Mouse (Mus musculus) liver, embryonic 16.5 days (tissue): Measurements from ENCODE around the gene Adar. TPM values are rescaled to one million over a fixed set of nuclear protein-coding genes. Genes with fewer than 3 reads are reported as not detected.
"Not testable (repeated sequence)": the region's sequence is repeated elsewhere in the genome, so short reads cannot be mapped to it uniquely, and the experiment has no call there.

ENCODE experiments used
- ATAC-seq: fragments of 200-750 bp; cut with Nextera tagmentation; 2 replicates; pipeline ENCODE4 v1.8.0; 2017; ENCODE audit warnings: low read depth, mild to moderate bottlenecking, moderate number of reproducible peaks, moderate library complexity
- H3K27ac ChIP-seq: fragments of 300-500 bp; sonication (generic); 2 replicates; pipeline ENCODE4 v1.5.1; 2014; ENCODE audit warnings: mild to moderate bottlenecking, low read length
- H3K27me3 ChIP-seq: fragments of 300-500 bp; sonication (generic); 2 replicates; pipeline ENCODE4 v1.6.1; 2014; ENCODE audit warnings: low read depth, low read length, mixed read lengths; ENCODE audit not compliant: control insufficient read depth, insufficient read depth
- H3K36me3 ChIP-seq: fragments of 300-500 bp; sonication (generic); 2 replicates; pipeline ENCODE4 v1.6.1; 2014; ENCODE audit warnings: mild to moderate bottlenecking; ENCODE audit not compliant: control insufficient read depth, insufficient read depth
- H3K4me1 ChIP-seq: fragments of 300-500 bp; sonication (generic); 2 replicates; pipeline ENCODE4 v1.6.1; 2014; ENCODE audit warnings: low read depth, low read length, mixed read lengths; ENCODE audit not compliant: control insufficient read depth
- H3K4me2 ChIP-seq: fragments of 300-500 bp; sonication (generic); 2 replicates; pipeline ENCODE4 v1.6.1; 2014; ENCODE audit warnings: low read depth, low read length, mixed read lengths
- H3K4me3 ChIP-seq: fragments of 300-500 bp; sonication (generic); 2 replicates; pipeline ENCODE4 v1.5.1; 2014; ENCODE audit warnings: low read depth, mild to moderate bottlenecking, low read length
- H3K9ac ChIP-seq: fragments of 300-500 bp; sonication (generic); 2 replicates; pipeline ENCODE4 v1.6.1; 2014; ENCODE audit warnings: low read depth, low read length
- H3K9me3 ChIP-seq: fragments of 300-500 bp; sonication (generic); replicated peaks from 2 replicates; pipeline ENCODE4 v1.6.1; 2016; ENCODE audit warnings: low read length; ENCODE audit not compliant: control insufficient read depth
- WGBS: fragments of 180-500 bp; shearing (Covaris S2); extraction: QIAGEN DNeasy Blood & Tissue Kit; methylation state at CpG from one replicate; pipeline ENCODE4 v1.1.7; 2014; ENCODE audit not compliant: insufficient replicate concordance; 5-methylcytosine and 5-hydroxymethylcytosine counted together
- polyA plus RNA-seq: library from polyadenylated mRNA; unstranded; fragments of >200 nt; fragmentation: Nextera tagmentation; extraction: Ambion mirVana; gene quantifications from 2 replicates; pipeline ENCODE4 v1.2.1, GENCODE M21; 2015

Adar gene
- polyA plus RNA-seq, 1 experiment from 2014 or later, result 6.9 TPM

GRCm38 (mm10) chr3:89799476-89799875 lies 84.7 kb downstream of the Adar start:
- H3K27ac ChIP-seq, result no peak overlapping the region
- no peak overlapping the region for H3K4me3 ChIP-seq
- H3K9ac ChIP-seq, result no peak overlapping the region
- H3K4me2 ChIP-seq, result no peak overlapping the region
- H3K36me3 ChIP-seq, result no peaks in the 10 kb centered on the region
- ATAC-seq, result no peak
- no peaks in the 10 kb centered on the region for H3K27me3 ChIP-seq
- no peaks in the 10 kb centered on the region; the same call in 1 of the 2 replicates for H3K4me1 ChIP-seq
- no peaks in the 10 kb centered on the region for H3K9me3 ChIP-seq
- WGBS, result 25% methylated on average over 13 of the region's 13 CpGs

- H3K36me3 ChIP-seq, ATAC-seq, H3K27me3 ChIP-seq, H3K4me1 ChIP-seq, H3K27ac ChIP-seq, H3K9ac ChIP-seq, H3K4me2 ChIP-seq, H3K9me3 ChIP-seq, H3K4me3 ChIP-seq: not testable (repeated sequence)
- WGBS, result 57% methylated on average over 3 of the region's 3 CpGs
These were observed 85.3 kb downstream of the Adar start for GRCm38 (mm10) chr3:89800078-89800477.

- Histone ChIP-seq H3K27ac (no peak overlapping the region), H3K36me3 (no peaks in the 10 kb centered on the region), H3K4me2 (no peak overlapping the region), H3K9me3 (no peaks in the 10 kb centered on the region), H3K4me3 (no peak overlapping the region), H3K4me1 (no peaks in the 10 kb centered on the region; the same call in 1 of the 2 replicates), H3K27me3 (no peaks in the 10 kb centered on the region), H3K9ac (no peak overlapping the region)
- 58% methylated on average over 5 of the region's 5 CpGs for WGBS
- no peak for ATAC-seq
These were observed 86.1 kb downstream of the Adar start for GRCm38 (mm10) chr3:89800774-89801506.

- 1% methylated on average over 3 of the region's 3 CpGs for WGBS
- H3K27ac ChIP-seq, result peak overlapping the region; percentile 14; the same call in 1 of the 2 replicates
These were observed 86.7 kb downstream of the Adar start for GRCm38 (mm10) chr3:89801507-89801847.

GRCm38 (mm10) chr3:89802876-89803275 lies 88.1 kb downstream of the Adar start:
- WGBS, result 69% methylated on average over 15 of the region's 15 CpGs
- no peak overlapping the region for H3K9ac ChIP-seq
- no peaks in the 10 kb centered on the region for H3K27me3 ChIP-seq
- peaks cover 10% of the 10 kb centered on the region for H3K4me1 ChIP-seq
- no peak overlapping the region for H3K27ac ChIP-seq
- H3K4me2 ChIP-seq, result no peak overlapping the region
- no peak for ATAC-seq
- H3K4me3 ChIP-seq, result no peak overlapping the region
- no peaks in the 10 kb centered on the region for H3K36me3 ChIP-seq
- H3K9me3 ChIP-seq, result peaks cover 3% of the 10 kb centered on the region; the same call in 1 of the 2 replicates

More at GRCm38 (mm10) chr3:89801507-89801847, 86.7 kb downstream of the Adar start:
- Histone ChIP-seq H3K9ac (no peak overlapping the region), H3K36me3 (no peaks in the 10 kb centered on the region), H3K4me1 (no peaks in the 10 kb centered on the region; the same call in 1 of the 2 replicates), H3K4me2 (no peak overlapping the region), H3K4me3 (no peak overlapping the region), H3K27me3 (no peaks in the 10 kb centered on the region), H3K9me3 (no peaks in the 10 kb centered on the region)
- peak; percentile 45; the same call in 1 of the 2 replicates for ATAC-seq

Other genes starting within 250 kb of the Adar start
- gene Kcnn3, start 194.9 kb upstream of the Adar start, polyA plus RNA-seq, result 0.05 TPM in 1 of 2 replicates, not detected in the other
- 0.15 and 0.26 TPM in 2 replicates for gene Chrnb2, start 49.6 kb downstream of the Adar start, polyA plus RNA-seq
- gene Ube2q1, start 58.6 kb downstream of the Adar start, polyA plus RNA-seq, result 2.3 and 3.3 TPM in 2 replicates
- 0.90 and 1.1 TPM in 2 replicates for gene She, start 116.3 kb downstream of the Adar start, polyA plus RNA-seq
- gene Il6ra, start 198.2 kb downstream of the Adar start, polyA plus RNA-seq, result 5.9 and 7.1 TPM in 2 replicates
- 1.9 and 2.0 TPM in 2 replicates for gene Atp8b2, start 248.5 kb downstream of the Adar start, polyA plus RNA-seq